Mouse (Mus musculus): ENCODE results near the gene D930020B18Rik. TPM values are rescaled to one million over a fixed set of nuclear protein-coding genes. Genes with fewer than 3 reads are reported as not detected.

Gene D930020B18Rik
- total and polyA plus RNA-seq, 3 experiments, result not detected

DNA sequence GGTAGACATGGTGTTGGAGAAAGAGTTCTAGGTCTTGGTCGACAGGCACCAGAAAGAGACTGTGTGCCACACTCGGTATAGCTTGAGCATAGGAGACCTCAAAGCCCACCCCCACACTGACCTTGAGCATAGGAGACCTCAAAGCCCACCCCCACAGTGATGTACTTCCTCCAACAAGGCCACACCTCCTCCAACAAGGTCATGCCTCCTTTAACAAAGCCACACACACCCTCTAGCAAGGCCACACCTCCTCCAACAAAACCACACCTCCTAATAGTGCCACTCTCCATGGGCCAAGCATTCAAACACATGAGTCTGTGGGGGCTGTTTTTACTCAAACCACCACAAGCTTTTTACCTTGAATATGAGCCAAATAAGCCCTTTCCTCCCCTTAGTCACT lies 21.3 kb downstream of the D930020B18Rik start:
- no peak for DNase-seq (ENCODE audit: extremely low read depth)
- no peak overlapping the region for H3K4me2 ChIP-seq (ENCODE audit: insufficient read depth, low read depth, poor library complexity, severe bottlenecking)
- no peaks in the 10 kb centered on the region for H3K36me3 ChIP-seq (replicated peaks in 1 of 2; ENCODE audit: control insufficient read depth in 1 of 2, insufficient read depth in 1 of 2, low read length in 1 of 2)
- no peak overlapping the region for H3K27ac ChIP-seq (ENCODE audit: insufficient read depth, low read depth)
- H3K4me1 ChIP-seq (ENCODE audit: control insufficient read depth in 1 of 2, insufficient read depth in 2 of 2), result no peaks in the 10 kb centered on the region
- H3K9ac ChIP-seq (ENCODE audit: insufficient read depth, low read depth), result no peak overlapping the region
- TF ChIP-seq USF1 (IDR thresholded peaks at IDR 0.05; ENCODE audit: low read depth, low read length) (no peak), MAFK (IDR thresholded peaks at IDR 0.05; ENCODE audit: insufficient replicate concordance, low read length) (no peak), E2F4 (IDR thresholded peaks at IDR 0.05; ENCODE audit: insufficient replicate concordance, low read depth, low read length) (no peak)
- dilution Hi-C loops (cut with MboI; ENCODE audit: extremely low pct_ligation_motif_present, extremely low pct_unique_long_range_greater_than_20kb, low sequenced_read_pairs), result no loop called here
- no peaks in the 10 kb centered on the region for H3K9me3 ChIP-seq (replicated peaks; ENCODE audit: low read length)
- no peak overlapping the region for H3K4me3 ChIP-seq (replicated peaks in 1 of 3; ENCODE audit: low read depth in 2 of 3, low read length in 2 of 3, poor library complexity in 1 of 3)
- no peaks in the 10 kb centered on the region for H3K27me3 ChIP-seq (replicated peaks)
- H3K79me2 ChIP-seq (replicated peaks; ENCODE audit: control insufficient read depth, extremely low read depth, insufficient read depth, poor library complexity, severe bottlenecking), result no peaks in the 10 kb centered on the region
- in situ Hi-C loops (cut with MboI; ENCODE audit: low pct_ligation_motif_present, low pct_unique_long_range_greater_than_20kb, low sequenced_read_pairs), result no loop called here

DNA sequence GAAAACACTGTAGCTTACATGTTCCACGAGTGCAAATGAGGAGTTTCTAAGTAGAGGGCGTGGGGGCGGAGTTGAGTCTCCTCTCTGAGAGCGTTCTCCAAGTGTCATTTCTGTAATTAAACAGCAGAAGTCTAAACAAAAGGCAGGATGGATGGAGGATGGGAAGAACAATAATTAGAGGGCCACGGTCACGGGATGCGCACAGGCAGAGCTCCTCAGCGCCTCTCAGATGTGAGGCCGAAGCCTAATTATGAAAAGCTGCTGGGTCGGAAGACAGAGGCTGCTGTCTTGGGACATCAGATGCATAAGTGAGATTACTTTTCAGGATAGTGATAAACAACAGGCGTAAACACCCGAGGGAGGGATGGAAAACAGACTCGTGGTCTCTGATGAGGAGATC lies 22.2 kb downstream of the D930020B18Rik start:
- no peaks in the 10 kb centered on the region for H3K27me3 ChIP-seq (replicated peaks)
- TF ChIP-seq CTCF (conservative IDR thresholded peaks at IDR 0.05 in 1 of 2, IDR thresholded peaks at IDR 0.05 in 1 of 2; ENCODE audit: low read depth in 2 of 2, low read length in 2 of 2) (0 out of 4 replicates have a peak, but pooled peaks of 1 of the 2 experiments have one; percentile 8), NRF1 (IDR thresholded peaks at IDR 0.05; ENCODE audit: low read depth, low read length) (no peak), ZC3H11A (IDR thresholded peaks at IDR 0.05; ENCODE audit: low read depth, low read length) (no peak), CHD2 (IDR thresholded peaks at IDR 0.05; ENCODE audit: low read length) (no peak), UBTF (IDR thresholded peaks at IDR 0.05; ENCODE audit: low read depth, low read length) (no peak), CHD1 (IDR thresholded peaks at IDR 0.05; ENCODE audit: low read depth, low read length) (no peak), MXI1 (IDR thresholded peaks at IDR 0.05; ENCODE audit: low read depth, low read length) (no peak)
- DNase-seq (ENCODE audit: extremely low read depth), result no peak
- in situ Hi-C loops (cut with MboI; ENCODE audit: low pct_ligation_motif_present, low pct_unique_long_range_greater_than_20kb, low sequenced_read_pairs), result no loop called here
- no peaks in the 10 kb centered on the region for H3K79me2 ChIP-seq (replicated peaks; ENCODE audit: control insufficient read depth, extremely low read depth, insufficient read depth, poor library complexity, severe bottlenecking)
- H3K27ac ChIP-seq (ENCODE audit: insufficient read depth, low read depth), result no peak overlapping the region
- H3K4me1 ChIP-seq (ENCODE audit: control insufficient read depth in 1 of 2, insufficient read depth in 2 of 2), result no peaks in the 10 kb centered on the region
- dilution Hi-C loops (cut with MboI; ENCODE audit: extremely low pct_ligation_motif_present, extremely low pct_unique_long_range_greater_than_20kb, low sequenced_read_pairs), result no loop called here
- H3K9me3 ChIP-seq (replicated peaks; ENCODE audit: low read length), result no peaks in the 10 kb centered on the region
- no peaks in the 10 kb centered on the region for H3K36me3 ChIP-seq (replicated peaks in 1 of 2; ENCODE audit: control insufficient read depth in 1 of 2, insufficient read depth in 1 of 2, low read length in 1 of 2)
- H3K4me3 ChIP-seq (replicated peaks in 1 of 3; ENCODE audit: low read depth in 2 of 3, low read length in 2 of 3, poor library complexity in 1 of 3), result no peak overlapping the region
- H3K4me2 ChIP-seq (ENCODE audit: insufficient read depth, low read depth, poor library complexity, severe bottlenecking), result no peak overlapping the region
- H3K9ac ChIP-seq (ENCODE audit: insufficient read depth, low read depth), result no peak overlapping the region

DNA sequence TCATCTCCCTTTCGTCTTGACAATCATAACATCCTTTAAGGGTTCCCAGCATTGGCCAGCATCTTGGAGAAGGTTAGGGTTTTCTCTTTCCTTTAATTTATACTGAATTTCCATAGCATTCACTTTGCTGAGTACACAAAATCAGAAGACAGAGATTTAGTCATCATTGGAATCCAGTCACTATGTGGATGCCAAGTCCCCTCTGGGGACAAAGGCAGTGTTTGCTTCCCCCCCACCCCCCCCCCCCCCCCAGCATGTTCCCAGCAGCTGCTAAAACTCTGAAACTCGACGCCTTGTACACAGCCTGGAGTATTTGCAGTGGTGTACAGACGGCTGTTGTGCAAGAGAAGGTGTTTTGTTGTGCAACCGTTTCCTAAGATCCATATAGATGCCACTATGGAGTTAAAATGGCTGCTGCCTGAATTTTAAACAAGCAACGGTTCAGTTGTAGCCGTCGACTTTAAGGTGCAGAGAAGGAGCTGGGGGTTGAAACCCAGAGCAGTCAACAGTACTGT lies 24.3 kb downstream of the D930020B18Rik start:
- DNase-seq (ENCODE audit: extremely low read depth), result no peak
- no peak overlapping the region for H3K4me3 ChIP-seq (replicated peaks in 1 of 3; ENCODE audit: low read depth in 2 of 3, low read length in 2 of 3, poor library complexity in 1 of 3)
- no peaks in the 10 kb centered on the region for H3K27me3 ChIP-seq (replicated peaks)
- no peaks in the 10 kb centered on the region for H3K9me3 ChIP-seq (replicated peaks; ENCODE audit: low read length)
- no peak overlapping the region for H3K9ac ChIP-seq (ENCODE audit: insufficient read depth, low read depth)
- in situ Hi-C loops (cut with MboI; ENCODE audit: low pct_ligation_motif_present, low pct_unique_long_range_greater_than_20kb, low sequenced_read_pairs) (no loop called here), dilution Hi-C loops (cut with MboI; ENCODE audit: extremely low pct_ligation_motif_present, extremely low pct_unique_long_range_greater_than_20kb, low sequenced_read_pairs) (no loop called here)
- no peaks in the 10 kb centered on the region for H3K79me2 ChIP-seq (replicated peaks; ENCODE audit: control insufficient read depth, extremely low read depth, insufficient read depth, poor library complexity, severe bottlenecking)
- no peak overlapping the region for H3K27ac ChIP-seq (ENCODE audit: insufficient read depth, low read depth)
- H3K4me2 ChIP-seq (ENCODE audit: insufficient read depth, low read depth, poor library complexity, severe bottlenecking), result no peak overlapping the region
- no peaks in the 10 kb centered on the region for H3K4me1 ChIP-seq (ENCODE audit: control insufficient read depth in 1 of 2, insufficient read depth in 2 of 2)
- H3K36me3 ChIP-seq (replicated peaks in 1 of 2; ENCODE audit: control insufficient read depth in 1 of 2, insufficient read depth in 1 of 2, low read length in 1 of 2), result no peaks in the 10 kb centered on the region
- no peak for TF ChIP-seq IRF4 (IDR thresholded peaks at IDR 0.05; ENCODE audit: low read depth, low read length)

Data from CH12.LX (cell line).